Mouse (Mus musculus) left cerebral cortex, postnatal 14 days (tissue): ENCODE data around the gene Trim11. TPM values are rescaled to one million over a fixed set of nuclear protein-coding genes. Genes with fewer than 3 reads are reported as not detected.
A peak's percentile ranks its signal among the peaks of the same experiment; 100 is the strongest.
"Not testable (repeated sequence)": the region's sequence is repeated elsewhere in the genome, so short reads cannot be mapped to it uniquely, and the experiment has no call there.

Source experiments
- DNase-seq, 2 experiments: peaks; one replicate each; pipeline ENCODE4 v3.0.0; 2021 to 2022; ENCODE audit warnings: low spot score in 2 of 2, mixed read lengths in 1 of 2
- intact Hi-C: fragments of 180-260 bp; cut with DNase I; formaldehyde crosslinking; loops from one replicate; pipeline ENCODE4 v1.15.1; 2025
- long read RNA-seq, 2 experiments: library from polyadenylated mRNA; stranded (forward); transcript quantifications; one replicate each; pipeline ENCODE4 v2.0.0; 2021
- total RNA-seq, 2 experiments: library from RNA; stranded (reverse); gene quantifications; 2 replicates each; pipeline ENCODE4 v1.2.3; 2021

Gene Trim11
- total RNA-seq = 10 to 100 TPM; 21.8 to 22.0 TPM
- long read RNA-seq, experiment 1, partial matches to known transcripts = 2 of 27 reads
- long read RNA-seq, experiment 1, other reads (novel, unspliced or antisense) = 25 of 27 reads
- long read RNA-seq, experiment 2, partial matches to known transcripts = 5 of 29 reads
- long read RNA-seq, experiment 2, other reads (novel, unspliced or antisense) = 24 of 29 reads

GRCm38 (mm10) chr11:58978027-58978705 lies at the start of gene Trim11:
Gene Trim11 (plus strand): TSS chr11:58978093.
- intact Hi-C loops = loop anchor here (10.0 kb wide), 1 partner anchor 207 kb away; the partner anchor contains the start of gene Gjc2
- peak in 1 of 2 experiments; percentile 65 for DNase-seq

DNA sequence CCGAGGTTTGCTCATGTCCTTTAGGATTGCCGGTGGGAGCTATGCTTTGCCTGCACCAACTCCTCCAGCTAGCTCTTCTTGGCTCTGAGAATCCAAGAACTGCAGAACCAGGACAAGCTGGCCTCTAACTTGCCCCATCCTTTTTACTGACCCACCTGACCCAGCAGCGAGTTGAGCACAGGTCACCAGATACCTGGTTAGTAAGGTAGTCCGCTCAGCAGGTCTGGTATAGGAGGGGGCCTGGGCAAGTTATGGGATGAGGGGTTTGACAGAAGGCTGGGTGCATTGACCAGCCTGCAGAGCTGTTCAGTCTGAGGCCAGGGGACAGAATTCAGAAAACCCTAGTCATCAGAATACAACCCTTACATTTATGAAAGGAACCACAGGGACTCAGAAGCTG lies 48.8 kb upstream of the Trim11 start:
- intact Hi-C loops = no loop called here
- no peak for DNase-seq

DNA sequence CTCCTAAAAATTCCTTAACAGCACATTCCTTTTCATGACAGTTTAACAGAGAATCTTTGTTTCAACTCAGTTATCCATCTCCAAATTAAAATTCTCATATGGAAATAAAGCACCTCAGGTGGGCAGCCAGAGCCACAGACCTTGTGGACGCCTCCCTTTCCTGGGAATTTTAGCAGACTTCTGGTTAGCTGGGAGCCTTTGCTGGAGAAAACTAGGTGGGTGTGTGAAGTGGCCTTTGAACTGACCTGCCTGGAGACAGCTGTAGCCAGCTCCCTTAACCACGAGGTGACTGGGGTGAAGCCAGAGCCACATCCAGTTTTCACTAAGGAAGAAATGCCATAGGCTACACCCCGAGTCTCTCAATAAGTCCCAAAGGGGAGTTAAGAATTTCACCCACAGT lies 48.3 kb upstream of the Trim11 start:
- intact Hi-C loops = no loop called here
- no peak for DNase-seq

GRCm38 (mm10) chr11:58930254-58930653 lies 47.6 kb upstream of the Trim11 start:
- intact Hi-C loops = no loop called here
- no peak for DNase-seq

- DNase-seq = no peak
- intact Hi-C loops = no loop called here
Observed at GRCm38 (mm10) chr11:58931576-58931975, 46.3 kb upstream of the Trim11 start.

- DNase-seq = no peak
- intact Hi-C loops = no loop called here
Observed at GRCm38 (mm10) chr11:58937909-58938308, 40.0 kb upstream of the Trim11 start.

DNA sequence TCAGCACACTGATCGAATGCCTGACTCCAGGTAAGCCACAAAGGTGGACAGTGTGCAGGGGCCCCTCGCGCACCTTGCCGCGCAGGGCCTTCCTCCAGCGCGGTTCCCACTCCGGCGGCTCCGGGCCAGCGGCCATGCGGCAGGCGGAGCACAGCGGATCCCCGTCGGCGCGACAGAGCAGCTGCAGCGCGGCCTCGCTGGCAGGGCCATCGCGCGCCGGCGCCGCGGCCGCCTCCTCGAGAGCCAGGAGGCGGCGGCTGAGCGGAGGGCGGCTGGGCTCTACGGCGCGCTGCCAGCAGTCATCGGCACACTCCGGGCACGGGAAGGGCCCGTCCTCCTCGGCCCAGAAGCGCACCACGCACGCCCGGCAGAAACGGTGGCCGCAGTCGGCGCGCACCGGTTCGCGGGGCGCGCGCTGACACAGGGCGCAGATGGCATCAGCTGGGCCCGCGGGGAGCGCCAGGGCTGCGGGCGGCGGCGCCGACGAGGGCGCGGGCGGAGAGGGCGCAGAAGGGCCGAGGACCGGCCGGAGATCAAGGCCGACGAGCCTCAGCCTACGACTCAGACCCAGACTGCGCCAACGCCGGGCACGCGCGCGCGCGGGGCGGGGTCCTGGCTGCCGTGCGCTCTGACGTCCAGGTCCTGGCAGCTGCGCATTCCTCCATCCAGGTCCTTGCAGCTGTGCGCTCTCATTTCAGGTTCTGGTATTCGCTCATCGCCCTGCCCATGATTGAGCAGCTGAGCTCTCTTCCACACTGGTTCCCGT lies 39.4 kb upstream of the Trim11 start, which contains the start of gene Rnf187:
Rnf187 (minus strand) TSS at position 595 of the 766 bp plus-strand sequence.
- DNase-seq = peak; percentile 91 to 94
- intact Hi-C loops = no loop called here

- intact Hi-C loops = no loop called here
- no peak for DNase-seq
Observed at GRCm38 (mm10) chr11:58939088-58939439, 38.8 kb upstream of the Trim11 start.

GRCm38 (mm10) chr11:58944136-58944535 lies 33.8 kb upstream of the Trim11 start:
- DNase-seq = no peak
- intact Hi-C loops = no loop called here

- intact Hi-C loops = no loop called here
- no peak for DNase-seq
Observed at GRCm38 (mm10) chr11:58947306-58947705, 30.6 kb upstream of the Trim11 start.

- DNase-seq = peak; percentile 64 to 84
- intact Hi-C loops = no loop called here
Observed at GRCm38 (mm10) chr11:58947798-58948528, 29.9 kb upstream of the Trim11 start.

GRCm38 (mm10) chr11:58948542-58949479 lies 29.1 kb upstream of the Trim11 start, which contains the start of gene Hist3h2ba:
Gene Hist3h2ba (plus strand): TSS chr11:58948920.
- intact Hi-C loops = no loop called here
- DNase-seq = peak; percentile 84 to 96

- peak; percentile 74 to 89 for DNase-seq
- intact Hi-C loops = no loop called here
Observed at GRCm38 (mm10) chr11:58949480-58950431, 28.1 kb upstream of the Trim11 start.

DNA sequence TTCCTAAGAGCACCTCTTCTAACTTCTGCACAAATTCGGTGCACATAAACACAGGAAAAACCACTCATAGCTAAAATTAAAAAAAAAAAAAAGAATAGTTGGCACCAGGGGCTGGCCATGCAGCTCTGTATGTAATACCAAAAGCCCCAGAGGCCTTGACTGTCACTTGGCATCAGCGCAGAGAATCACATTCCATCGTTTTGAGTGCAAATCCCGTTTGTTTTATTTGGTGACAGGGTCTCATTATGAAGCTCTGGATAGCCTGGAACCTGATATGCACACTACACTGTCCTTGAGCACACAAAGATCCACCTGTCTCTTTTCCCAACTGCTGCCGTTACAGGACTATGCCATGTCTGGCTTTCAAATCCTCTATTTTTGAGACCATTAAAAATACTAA lies 26.7 kb upstream of the Trim11 start:
- DNase-seq = no peak
- intact Hi-C loops = no loop called here

GRCm38 (mm10) chr11:58953351-58954169 lies 24.3 kb upstream of the Trim11 start:
- intact Hi-C loops = no loop called here
- no peak for DNase-seq

- intact Hi-C loops, DNase-seq: not testable (repeated sequence)
Observed at GRCm38 (mm10) chr11:58954170-58954419, 23.8 kb upstream of the Trim11 start.
